Mouse (Mus musculus) kidney, postnatal 0 days (tissue): ENCODE measurements around the gene Oas1c. TPM values are rescaled to one million over a fixed set of nuclear protein-coding genes. Genes with fewer than 3 reads are reported as not detected.

Experiments used
- ATAC-seq: fragments of 200-750 bp; cut with Nextera tagmentation; replicated peaks from 2 replicates; pipeline ENCODE4 v1.8.0; 2017; ENCODE audit warnings: low read depth, moderate number of reproducible peaks, moderate TSS enrichment, moderate library complexity; ENCODE audit not compliant: low FRiP score
- DNase-seq: peaks from one replicate; pipeline ENCODE4 v3.0.0-alpha.2; 2016; ENCODE audit warnings: low spot score
- H3K27ac ChIP-seq: fragments of 300-500 bp; sonication (generic); 2 replicates; pipeline ENCODE4 v1.5.1; 2014; ENCODE audit warnings: mild to moderate bottlenecking
- H3K27me3 ChIP-seq: fragments of 300-500 bp; sonication (generic); 2 replicates; pipeline ENCODE4 v1.6.1; 2014; ENCODE audit warnings: low read length, mixed read lengths; ENCODE audit not compliant: insufficient read depth
- H3K36me3 ChIP-seq: fragments of 300-500 bp; sonication (generic); 2 replicates; pipeline ENCODE4 v1.6.1; 2014; ENCODE audit warnings: low read length, mixed read lengths; ENCODE audit not compliant: insufficient read depth
- H3K4me1 ChIP-seq: fragments of 300-500 bp; sonication (generic); replicated peaks from 2 replicates; pipeline ENCODE4 v1.6.1; 2014; ENCODE audit warnings: antibody characterized with exemption, low read length, mixed read lengths; ENCODE audit not compliant: insufficient read depth
- H3K4me2 ChIP-seq: fragments of 300-500 bp; sonication (generic); 2 replicates; pipeline ENCODE4 v1.6.1; 2014; ENCODE audit warnings: mild to moderate bottlenecking, low read length, moderate library complexity, mixed read lengths
- H3K4me3 ChIP-seq: fragments of 300-500 bp; sonication (generic); replicated peaks from 2 replicates; pipeline ENCODE4 v1.5.1; 2014; ENCODE audit warnings: low read depth, low read length
- H3K9ac ChIP-seq: fragments of 300-500 bp; sonication (generic); 2 replicates; pipeline ENCODE4 v1.6.1; 2014; ENCODE audit warnings: low read depth, low read length
- H3K9me3 ChIP-seq: fragments of 300-500 bp; sonication (generic); replicated peaks from 2 replicates; pipeline ENCODE4 v1.6.1; 2016; ENCODE audit warnings: low read length, inconsistent platforms, mixed read lengths
- CTCF ChIP-seq: IDR thresholded peaks from 2 replicates; pipeline ENCODE4 v1.5.1; 2016; ENCODE audit warnings: antibody characterized with exemption, low read depth, mild to moderate bottlenecking, moderate library complexity
- WGBS: fragments of 180-500 bp; shearing (Covaris S2); extraction: QIAGEN DNeasy Blood & Tissue Kit; methylation state at CpG from one replicate; pipeline ENCODE4 v1.1.7; 2014; 5-methylcytosine and 5-hydroxymethylcytosine counted together
- polyA plus RNA-seq: library from polyadenylated mRNA; unstranded; fragments of >200 nt; fragmentation: Nextera tagmentation; extraction: Ambion mirVana; gene quantifications from 2 replicates; pipeline ENCODE4 v1.2.1, GENCODE M21; 2015

The Oas1c gene
- polyA plus RNA-seq, 1 experiment from 2014 or later: 1.2 TPM

- Histone ChIP-seq H3K4me2 (no peak overlapping the region), H3K27ac (no peak overlapping the region), H3K4me1 (no peaks in the 10 kb centered on the region), H3K9me3 (no peaks in the 10 kb centered on the region), H3K4me3 (no peak overlapping the region), H3K36me3 (no peaks in the 10 kb centered on the region), H3K27me3 (no peaks in the 10 kb centered on the region), H3K9ac (no peak overlapping the region)
- ATAC-seq (no peak), DNase-seq (no peak)
- 61% methylated on average over 3 of the region's 3 CpGs for WGBS
- TF ChIP-seq CTCF: no peak
These were observed 25.3 kb downstream of the Oas1c start for GRCm38 (mm10) chr5:120787042-120787441.

GRCm38 (mm10) chr5:120782446-120782845 is 29.9 kb downstream of the Oas1c start:
- no peak for TF ChIP-seq CTCF
- Histone ChIP-seq H3K9me3 (no peaks in the 10 kb centered on the region), H3K4me2 (no peak overlapping the region), H3K27ac (no peak overlapping the region), H3K27me3 (no peaks in the 10 kb centered on the region), H3K9ac (no peak overlapping the region), H3K4me3 (no peak overlapping the region), H3K36me3 (no peaks in the 10 kb centered on the region), H3K4me1 (no peaks in the 10 kb centered on the region)
- DNase-seq: no peak
- 70% methylated on average over 2 of the region's 2 CpGs for WGBS
- no peak for ATAC-seq

GRCm38 (mm10) chr5:120781646-120782045 is 30.7 kb downstream of the Oas1c start:
- Histone ChIP-seq H3K4me1 (no peaks in the 10 kb centered on the region), H3K9me3 (no peaks in the 10 kb centered on the region), H3K4me3 (no peak overlapping the region), H3K4me2 (no peak overlapping the region), H3K36me3 (no peaks in the 10 kb centered on the region), H3K27ac (no peak overlapping the region), H3K9ac (no peak overlapping the region), H3K27me3 (no peaks in the 10 kb centered on the region)
- ATAC-seq (no peak), DNase-seq (no peak)
- WGBS: 94% methylated on average over 1 of the region's 1 CpGs
- no peak; the same call in 1 of the 2 replicates for TF ChIP-seq CTCF

- DNase-seq: no peak
- WGBS: 42% methylated on average over 3 of the region's 3 CpGs
- ATAC-seq: no peak
- Histone ChIP-seq H3K4me2 (no peak overlapping the region), H3K4me3 (no peak overlapping the region), H3K9me3 (no peaks in the 10 kb centered on the region), H3K9ac (no peak overlapping the region), H3K27ac (no peak overlapping the region), H3K36me3 (no peaks in the 10 kb centered on the region), H3K4me1 (no peaks in the 10 kb centered on the region), H3K27me3 (no peaks in the 10 kb centered on the region)
- TF ChIP-seq CTCF: no peak
These were observed 32.4 kb downstream of the Oas1c start for GRCm38 (mm10) chr5:120779922-120780321.

- Histone ChIP-seq H3K4me2 (no peak overlapping the region), H3K36me3 (no peaks in the 10 kb centered on the region), H3K9me3 (no peaks in the 10 kb centered on the region), H3K27ac (no peak overlapping the region), H3K27me3 (no peaks in the 10 kb centered on the region), H3K4me3 (no peak overlapping the region), H3K9ac (no peak overlapping the region), H3K4me1 (no peaks in the 10 kb centered on the region)
- no peak for TF ChIP-seq CTCF
- DNase-seq (no peak), ATAC-seq (no peak)
- 71% methylated on average over 2 of the region's 2 CpGs for WGBS
These were observed 33.4 kb downstream of the Oas1c start for GRCm38 (mm10) chr5:120778941-120779340.

- Histone ChIP-seq H3K27ac (no peak within 1 kb of the TSS), H3K4me2 (no peak within 1 kb of the TSS), H3K36me3 (no peaks in the 10 kb centered on the region), H3K4me1 (no peaks in the 10 kb centered on the region), H3K4me3 (no peak within 1 kb of the TSS), H3K9me3 (no peaks in the 10 kb centered on the region), H3K9ac (no peak within 1 kb of the TSS), H3K27me3 (no peaks in the 10 kb centered on the region)
- ATAC-seq: no peak
- 76% methylated on average over 9 of the region's 9 CpGs for WGBS
- TF ChIP-seq CTCF: no peak
- DNase-seq: no peak
These were observed 34.8 kb downstream of the Oas1c start, which contains the start of gene Oas3 for GRCm38 (mm10) chr5:120777478-120777877. Gene Oas3, minus strand, starts transcription at chr5:120777661.

GRCm38 (mm10) chr5:120776801-120777200 is 35.5 kb downstream of the Oas1c start:
- H3K36me3 ChIP-seq: no peaks in the 10 kb centered on the region
- ATAC-seq: no peak
- no peak for TF ChIP-seq CTCF
- no peaks in the 10 kb centered on the region for H3K9me3 ChIP-seq
- H3K27ac ChIP-seq: no peak overlapping the region
- no peak overlapping the region for H3K4me3 ChIP-seq
- no peak overlapping the region for H3K4me2 ChIP-seq
- H3K4me1 ChIP-seq: no peaks in the 10 kb centered on the region
- no peak for DNase-seq
- H3K9ac ChIP-seq: no peak overlapping the region
- no peaks in the 10 kb centered on the region for H3K27me3 ChIP-seq
- WGBS: 81% methylated on average over 5 of the region's 5 CpGs
